Mouse (Mus musculus) gastrocnemius, adult 2 months (tissue): ENCODE measurements around the gene Olfr52. TPM values are rescaled to one million over a fixed set of nuclear protein-coding genes. Genes with fewer than 3 reads are reported as not detected.
"Not testable (repeated sequence)": the region's sequence is repeated elsewhere in the genome, so short reads cannot be mapped to it uniquely, and the experiment has no call there.

Experiments
- DNase-seq: peaks from one replicate; pipeline ENCODE4 v3.0.0; 2022
- H3K27ac ChIP-seq: fragments of 200-600 bp; 2 replicates; pipeline ENCODE4 v1.8.1; 2022; ENCODE audit warnings: mild to moderate bottlenecking
- H3K4me3 ChIP-seq: fragments of 200-600 bp; 2 replicates; pipeline ENCODE4 v1.8.1; 2022; ENCODE audit warnings: mild to moderate bottlenecking, moderate library complexity
- CTCF ChIP-seq: fragments of 200-600 bp; IDR thresholded peaks from 2 replicates; pipeline ENCODE4 v1.8.1; 2022; ENCODE audit warnings: antibody characterized with exemption, mild to moderate bottlenecking, moderate library complexity
- intact Hi-C: fragments of 180-260 bp; cut with DNase I; formaldehyde crosslinking; loops from one replicate; pipeline ENCODE4 v1.15.1; 2025
- long read RNA-seq, 2 experiments: library from polyadenylated mRNA; stranded (forward); transcript quantifications; one replicate each; pipeline ENCODE4 v2.0.0; 2021
- total RNA-seq, 2 experiments: library from RNA; stranded (reverse); gene quantifications; 2 replicates each; pipeline ENCODE4 v1.2.3; 2021

Gene Olfr52
- total RNA-seq: not detected
- long read RNA-seq, experiment 1: 0 reads
- long read RNA-seq, experiment 2: 0 reads

DNA sequence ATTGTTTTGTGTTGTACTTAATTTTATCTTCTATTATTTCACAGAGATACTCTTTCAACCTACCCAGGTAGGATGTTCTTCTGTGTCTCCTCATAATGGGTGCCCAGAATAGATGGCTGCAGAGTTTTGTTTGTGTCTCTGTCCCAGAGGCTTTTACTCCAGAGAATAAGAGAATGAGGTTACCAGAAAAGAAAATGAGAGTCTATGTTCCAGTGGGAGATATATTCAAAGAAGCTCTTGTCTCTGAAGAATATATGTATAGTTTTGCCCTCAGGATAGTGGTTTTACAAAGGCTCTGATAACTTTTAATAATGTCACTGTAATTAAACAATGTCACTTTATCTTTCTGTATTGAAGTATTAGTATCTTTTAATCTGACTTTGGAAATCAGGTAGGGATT lies at the start of gene Olfr52:
Gene Olfr52, minus strand, starts transcription at position 101 of the 400 bp plus-strand sequence.
- intact Hi-C loops: no loop called here
- TF ChIP-seq CTCF: no peak
- DNase-seq: no peak
- no peak within 1 kb of the TSS for H3K4me3 ChIP-seq
- H3K27ac ChIP-seq: no peak within 1 kb of the TSS

DNA sequence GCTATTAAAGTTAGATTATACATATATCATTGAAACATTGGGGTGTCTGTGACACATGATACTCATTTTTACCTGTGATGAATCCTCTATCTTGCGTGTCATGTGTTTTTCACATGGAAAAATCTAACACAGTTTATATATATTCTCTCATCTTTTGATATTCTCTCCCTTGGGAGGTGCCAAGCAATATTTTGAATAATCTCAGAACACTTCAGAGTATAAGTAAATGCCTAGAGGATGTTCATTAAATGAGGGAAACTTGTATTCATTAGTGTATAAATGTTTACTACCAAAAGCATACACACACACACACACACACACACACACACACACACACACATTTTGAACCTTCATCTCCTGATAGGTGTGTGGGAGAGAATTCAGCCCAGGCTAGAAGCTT lies 45.8 kb upstream of the Olfr52 start, which contains the start of gene Olfr1047:
Gene Olfr1047, minus strand, starts transcription at position 101 of the 400 bp plus-strand sequence.
- Histone ChIP-seq H3K27ac (no peak within 1 kb of the TSS), H3K4me3 (no peak within 1 kb of the TSS)
- DNase-seq: no peak
- no peak for TF ChIP-seq CTCF
- intact Hi-C loops: no loop called here

DNA sequence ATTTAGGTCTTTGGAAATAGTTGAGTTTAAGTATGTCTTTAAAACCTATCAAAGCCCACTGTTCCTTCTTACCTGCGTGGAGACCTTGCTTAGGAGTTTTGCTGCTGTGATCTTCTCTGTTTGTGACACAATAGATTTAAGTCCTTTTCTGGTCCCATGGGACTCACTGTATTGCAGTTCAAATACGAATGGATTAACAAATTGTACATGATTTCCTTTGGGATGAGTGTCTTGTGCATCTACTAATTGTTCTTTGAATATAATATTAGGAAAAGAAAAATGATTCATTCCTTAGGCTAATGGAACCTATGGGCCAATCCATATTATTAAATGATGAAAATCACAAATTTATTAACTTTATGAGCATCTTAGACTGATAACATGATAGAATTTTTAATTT lies 33.7 kb upstream of the Olfr52 start, which contains the start of gene Olfr1046:
Gene Olfr1046, minus strand, starts transcription at position 101 of the 400 bp plus-strand sequence.
- DNase-seq: no peak
- no peak for TF ChIP-seq CTCF
- Histone ChIP-seq H3K27ac (no peak within 1 kb of the TSS), H3K4me3 (no peak within 1 kb of the TSS)
- intact Hi-C loops: no loop called here

DNA sequence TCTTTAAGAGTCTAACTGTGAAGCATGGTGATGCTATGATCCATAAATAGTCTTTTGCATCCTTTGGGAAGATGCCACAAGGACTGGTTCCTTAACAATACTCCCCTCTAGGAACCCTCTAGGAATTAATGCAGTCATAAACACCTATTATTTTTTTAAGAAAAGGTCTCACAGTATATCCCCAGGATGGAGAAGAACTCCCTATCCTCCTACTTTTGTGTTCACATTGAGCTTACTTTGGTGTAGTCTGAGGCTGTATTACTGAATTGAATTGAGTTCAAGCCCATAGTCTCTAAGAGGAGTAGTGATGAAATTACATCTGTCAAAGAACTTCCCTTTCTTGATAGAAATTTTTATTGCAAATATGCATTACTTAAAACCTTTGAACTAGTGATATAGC lies 17.4 kb upstream of the Olfr52 start, which contains the start of gene Olfr1045:
Gene Olfr1045, minus strand, starts transcription at position 101 of the 400 bp plus-strand sequence.
- Histone ChIP-seq H3K27ac (no peak within 1 kb of the TSS), H3K4me3 (no peak within 1 kb of the TSS)
- no peak for TF ChIP-seq CTCF
- intact Hi-C loops: no loop called here
- DNase-seq: no peak

DNA sequence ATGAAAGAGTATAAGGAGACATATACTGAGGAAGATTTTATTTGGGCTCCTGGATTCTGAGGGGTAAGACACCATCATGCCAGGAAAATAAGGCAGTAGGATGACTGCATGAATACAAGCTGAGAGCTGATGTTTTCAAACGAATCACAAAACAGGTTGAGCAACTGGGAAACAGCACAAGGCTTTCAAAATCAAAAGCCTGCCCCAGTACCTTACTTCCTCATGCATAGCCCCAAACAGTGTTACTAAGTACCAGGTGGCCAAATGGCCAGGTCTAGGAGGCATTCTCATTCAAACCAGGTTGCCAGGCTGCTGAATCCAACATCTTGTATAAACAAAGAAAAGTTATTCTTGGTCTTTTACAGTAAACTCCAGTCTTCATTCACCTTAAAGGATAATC lies 10.4 kb upstream of the Olfr52 start:
- TF ChIP-seq CTCF: no peak
- intact Hi-C loops: no loop called here
- Histone ChIP-seq H3K4me3 (no peak overlapping the region), H3K27ac (no peak overlapping the region)
- no peak for DNase-seq

DNA sequence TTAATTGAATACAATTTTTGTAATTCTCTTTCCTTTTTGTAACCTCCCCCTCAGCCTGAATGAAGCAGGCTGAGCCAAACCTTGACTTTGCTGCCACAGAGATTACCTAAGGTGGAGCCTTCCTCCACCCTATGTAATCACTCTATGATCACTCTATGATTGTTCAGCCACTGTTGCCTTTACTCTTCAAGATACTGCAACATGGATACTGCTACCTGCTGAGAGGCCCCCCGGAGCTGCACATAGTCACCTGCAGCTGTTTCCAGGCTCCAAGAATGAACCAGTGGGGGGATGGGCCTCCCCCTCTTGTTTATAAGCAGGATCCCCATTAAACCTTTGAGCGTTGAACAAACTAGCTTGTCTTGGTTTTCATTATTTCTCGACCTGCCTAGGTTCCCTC lies 5.5 kb downstream of the Olfr52 start:
- H3K4me3 ChIP-seq: no peak overlapping the region
- H3K27ac ChIP-seq: no peak overlapping the region
- intact Hi-C loops: no loop called here
- TF ChIP-seq CTCF: no peak
- DNase-seq: no peak

DNA sequence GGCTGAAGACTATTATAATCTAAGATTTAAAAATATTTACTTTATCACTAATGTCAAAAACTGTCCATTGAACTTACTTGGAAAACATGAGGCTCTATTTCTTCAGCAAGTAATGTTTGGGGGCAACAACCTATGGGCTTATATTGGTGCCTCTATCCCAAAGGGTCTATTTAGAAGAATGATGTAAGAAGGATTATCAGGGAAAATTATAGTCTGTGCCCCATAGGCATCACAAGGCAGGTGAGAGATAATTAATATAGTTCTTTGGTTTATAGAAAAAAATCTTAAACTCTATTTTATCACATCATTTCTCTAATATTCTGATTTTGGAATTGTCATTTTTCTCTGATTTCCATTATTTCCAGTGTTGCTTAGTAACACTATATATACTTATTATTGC lies 7.8 kb downstream of the Olfr52 start, which contains the start of gene Olfr1044:
Gene Olfr1044, minus strand, starts transcription at position 101 of the 400 bp plus-strand sequence.
- intact Hi-C loops: no loop called here
- Histone ChIP-seq H3K4me3 (no peak within 1 kb of the TSS), H3K27ac (no peak within 1 kb of the TSS)
- no peak for DNase-seq
- no peak for TF ChIP-seq CTCF

DNA sequence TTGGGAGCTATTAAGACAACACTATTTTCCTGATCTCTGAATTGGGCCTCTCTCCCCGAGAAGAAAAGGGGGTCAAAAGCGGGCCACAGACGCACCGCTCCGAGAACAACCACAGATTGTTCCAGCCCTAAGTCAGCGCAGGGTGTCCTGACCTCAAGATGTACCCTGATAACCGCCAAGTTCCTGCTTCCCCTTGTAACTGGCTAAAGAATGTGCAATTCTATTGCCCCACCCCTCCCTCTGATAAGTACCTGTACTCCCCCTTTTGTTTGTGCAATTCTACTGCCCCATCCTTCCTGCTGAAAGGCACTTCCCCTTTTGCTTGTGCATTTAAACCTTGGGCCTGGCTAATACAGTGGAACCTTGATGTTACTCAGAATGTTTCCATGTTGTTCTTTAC lies 10.1 kb downstream of the Olfr52 start:
- intact Hi-C loops, H3K4me3 ChIP-seq, H3K27ac ChIP-seq, DNase-seq: not testable (repeated sequence)

DNA sequence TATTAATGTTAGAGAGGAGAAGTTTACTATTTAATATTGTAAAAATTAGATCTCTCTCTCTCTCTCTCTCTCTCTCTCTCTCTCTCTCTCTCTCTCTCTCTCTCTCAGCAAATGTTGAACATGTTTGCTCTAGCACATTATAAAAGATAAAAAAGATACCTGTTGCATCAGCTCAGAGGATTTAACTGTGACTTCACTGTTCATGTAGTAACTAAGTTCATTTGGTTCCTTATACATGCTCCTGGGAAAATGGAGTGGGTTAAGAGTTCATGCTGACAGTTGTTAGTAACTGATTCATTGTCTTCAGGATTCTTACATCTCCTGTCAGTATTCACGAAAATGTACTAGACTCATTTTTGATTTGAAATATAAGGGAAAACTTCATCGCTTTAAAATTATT lies 18.1 kb downstream of the Olfr52 start, which contains the start of gene Olfr1043:
Gene Olfr1043, minus strand, starts transcription at position 101 of the 400 bp plus-strand sequence.
- H3K4me3 ChIP-seq: no peak within 1 kb of the TSS
- TF ChIP-seq CTCF: no peak
- intact Hi-C loops: no loop called here

DNA sequence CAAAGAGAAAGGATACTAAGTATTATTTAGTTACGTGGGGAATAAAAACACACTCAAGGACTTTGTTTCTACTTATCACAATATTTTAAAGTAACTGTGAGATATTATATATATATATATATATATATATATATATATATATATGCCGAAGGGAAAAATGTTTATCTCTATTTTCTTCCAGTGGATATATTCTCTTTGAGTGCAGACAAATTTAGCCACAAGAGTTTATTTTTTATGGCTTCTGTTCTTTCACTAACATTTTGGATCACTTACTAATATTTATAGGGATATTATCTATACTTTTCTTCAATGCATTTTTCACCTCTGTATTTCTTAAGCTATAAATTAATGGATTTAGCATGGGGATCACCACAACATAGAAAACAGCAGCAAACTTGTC lies 23.7 kb downstream of the Olfr52 start, which contains the start of gene Olfr1042:
Gene Olfr1042, minus strand, starts transcription at position 101 of the 400 bp plus-strand sequence.
- Histone ChIP-seq H3K4me3 (no peak within 1 kb of the TSS), H3K27ac (no peak within 1 kb of the TSS)
- no peak for DNase-seq
- intact Hi-C loops: no loop called here
- no peak for TF ChIP-seq CTCF

More for the DNA sequence above, 18.1 kb downstream of the Olfr52 start, which contains the start of gene Olfr1043:
- no peak for DNase-seq
- no peak within 1 kb of the TSS for H3K27ac ChIP-seq

DNA sequence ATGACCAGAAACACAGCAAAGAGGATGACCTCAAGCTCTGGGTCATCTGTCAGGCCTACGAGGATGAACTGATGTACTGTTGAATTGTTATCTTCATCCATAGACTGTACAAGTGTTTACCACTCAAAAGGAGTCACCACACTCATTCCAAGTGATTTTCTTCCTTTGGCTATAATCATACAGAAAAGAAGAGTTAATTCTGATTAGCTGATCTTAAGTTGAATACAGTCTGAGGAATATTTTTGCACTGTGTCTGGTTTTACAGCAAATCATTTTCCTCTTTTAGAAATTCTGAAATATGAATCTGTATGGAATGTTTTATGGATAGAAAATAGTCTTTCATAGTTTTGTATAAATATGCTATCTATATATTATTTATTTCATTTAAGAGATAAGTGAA lies 38.9 kb downstream of the Olfr52 start, which contains the start of gene Olfr1040:
Gene Olfr1040, minus strand, starts transcription at position 101 of the 400 bp plus-strand sequence.
- intact Hi-C loops: no loop called here
- no peak for TF ChIP-seq CTCF
- H3K4me3 ChIP-seq: no peak within 1 kb of the TSS
- no peak within 1 kb of the TSS for H3K27ac ChIP-seq
- no peak for DNase-seq

DNA sequence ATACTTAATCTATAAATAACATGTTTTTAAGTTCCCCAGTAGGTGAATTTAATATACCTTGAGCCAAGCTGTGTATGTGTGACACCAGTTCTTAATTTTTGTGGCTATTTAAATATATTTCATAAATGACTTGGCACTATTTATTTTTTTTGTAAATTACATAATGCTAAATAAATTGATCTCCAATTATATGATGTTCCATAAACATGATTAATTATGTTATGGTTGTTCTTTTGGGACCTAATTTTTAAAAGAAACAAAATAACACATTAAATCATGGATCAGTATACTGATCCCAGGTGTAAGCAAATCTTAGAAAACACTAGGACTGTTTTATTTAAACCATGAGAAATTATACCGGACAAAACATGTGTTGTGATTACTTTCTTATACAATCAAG lies 49.7 kb downstream of the Olfr52 start, which contains the start of gene Olfr1039:
Gene Olfr1039, minus strand, starts transcription at position 101 of the 400 bp plus-strand sequence.
- DNase-seq: no peak
- no peak within 1 kb of the TSS for H3K27ac ChIP-seq
- intact Hi-C loops: no loop called here
- no peak for TF ChIP-seq CTCF
- H3K4me3 ChIP-seq: no peak within 1 kb of the TSS

Other genes with a start within 250 kb of the Olfr52 start
- not detected for gene Olfr1028, start 235.2 kb downstream of the Olfr52 start, total RNA-seq
- not detected for gene Olfr1029, start 211.8 kb downstream of the Olfr52 start, total RNA-seq
- gene Olfr1030, start 206.4 kb downstream of the Olfr52 start, total RNA-seq: not detected
- gene Olfr1031, start 195.4 kb downstream of the Olfr52 start, total RNA-seq: not detected
- gene Olfr1032, start 180.1 kb downstream of the Olfr52 start, total RNA-seq: not detected
- under 1 TPM in 1 of 2 experiments, not detected in 1; 0.14 TPM for gene Olfr1033, start 165.1 kb downstream of the Olfr52 start, total RNA-seq
- gene Olfr1034, start 139.8 kb downstream of the Olfr52 start, total RNA-seq: not detected
- not detected for gene Olfr1036, start 111.7 kb downstream of the Olfr52 start, total RNA-seq
- gene Olfr1037, start 98.3 kb downstream of the Olfr52 start, total RNA-seq: not detected
- gene Olfr1039, start 49.8 kb downstream of the Olfr52 start, total RNA-seq: not detected
- gene Olfr1040, start 39.0 kb downstream of the Olfr52 start, total RNA-seq: not detected
- not detected for gene Olfr1042, start 23.8 kb downstream of the Olfr52 start, total RNA-seq
- not detected for gene Olfr1043, start 18.2 kb downstream of the Olfr52 start, total RNA-seq
- not detected for gene Olfr1044, start 7.9 kb downstream of the Olfr52 start, total RNA-seq
- gene Olfr1045, start 17.3 kb upstream of the Olfr52 start, total RNA-seq: not detected
- not detected for gene Olfr1046, start 33.6 kb upstream of the Olfr52 start, total RNA-seq
- gene Olfr1047, start 45.7 kb upstream of the Olfr52 start, total RNA-seq: not detected
- not detected for gene Olfr1048, start 54.6 kb upstream of the Olfr52 start, total RNA-seq
- gene Olfr1049, start 72.6 kb upstream of the Olfr52 start, total RNA-seq: not detected
- not detected for gene Olfr1051, start 93.4 kb upstream of the Olfr52 start, total RNA-seq
- gene Olfr1052, start 106.8 kb upstream of the Olfr52 start, total RNA-seq: not detected
- not detected for gene Olfr1053, start 129.6 kb upstream of the Olfr52 start, total RNA-seq
- gene Olfr1054, start 149.8 kb upstream of the Olfr52 start, total RNA-seq: not detected
- gene Olfr1055, start 164.6 kb upstream of the Olfr52 start, total RNA-seq: not detected
- not detected for gene Olfr1056, start 176.8 kb upstream of the Olfr52 start, total RNA-seq
- gene Olfr1057, start 192.7 kb upstream of the Olfr52 start, total RNA-seq: not detected
- gene Olfr1058, start 202.9 kb upstream of the Olfr52 start, total RNA-seq: not detected
- not detected for gene Olfr1061, start 228.4 kb upstream of the Olfr52 start, total RNA-seq
- not detected for gene Olfr1062, start 241.1 kb upstream of the Olfr52 start, total RNA-seq